Comparison of ENCODE assay signal across 21 mouse cellular contexts in the genomic region with DNA sequence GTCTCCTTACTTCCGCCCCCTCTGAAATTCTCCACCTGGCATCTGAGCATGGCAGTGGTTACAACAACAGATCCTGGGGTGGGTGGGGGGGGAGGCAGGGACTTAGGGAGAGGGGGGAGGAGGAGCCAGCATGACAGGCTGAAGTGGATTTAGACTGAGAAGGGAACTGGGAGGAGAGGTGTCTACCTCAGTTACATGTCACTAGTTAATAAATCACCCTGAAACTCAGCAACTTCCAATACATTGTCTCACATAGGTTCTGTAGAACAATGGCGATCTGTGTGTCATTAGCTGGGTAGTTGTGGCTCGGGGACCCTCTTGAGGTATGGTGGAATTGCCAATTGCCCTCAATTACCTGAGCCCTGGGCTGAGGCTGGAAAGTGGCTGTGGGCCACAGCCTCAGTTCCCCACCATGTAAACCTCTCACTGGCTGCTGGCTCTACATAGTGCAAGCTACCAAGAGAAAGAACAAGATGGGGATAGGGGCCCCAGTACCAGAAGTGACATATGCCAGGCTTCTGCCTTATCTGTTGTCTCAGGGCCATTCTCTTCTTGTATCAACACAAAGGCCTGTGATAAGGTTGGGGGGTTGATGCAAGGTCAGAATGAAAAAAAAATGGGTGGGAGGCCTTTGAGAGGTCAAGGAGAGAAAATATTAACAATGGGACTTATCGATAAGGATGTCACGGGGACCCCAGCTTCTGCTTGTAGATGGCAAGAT. TPM values are rescaled to one million over a fixed set of nuclear protein-coding genes. Genes with fewer than 3 reads are reported as not detected.
A peak's percentile ranks its signal among the peaks of the same experiment; 100 is the strongest.
DNase-seq lines count a peak whose midpoint lies in the region; ATAC-seq lines count a peak whose summit lies in the region.
"Had no signal": no experiment of that assay in that cellular context is flagged by ENCODE, and none has a peak within 500 bp of the region (broad histone marks: within the 10 kb centered on the region; RNA-seq: fewer than 3 reads in every experiment).

No protein-coding gene starts in this region.

- H3K36me3 ChIP-seq in heart, embryonic 11.5 days (ENCODE audit: control insufficient read depth, insufficient read depth, low read length): no peaks in the 10 kb centered on the region
- H3K36me3 ChIP-seq in liver, embryonic 11.5 days (ENCODE audit: control insufficient read depth, insufficient read depth, low read length): no peaks in the 10 kb centered on the region
- H3K36me3 ChIP-seq in liver, embryonic 13.5 days: no peaks in the 10 kb centered on the region

- intact Hi-C loops in heart, postnatal 25 days (cut with DNase I): no loop called here

- H3K4me1 ChIP-seq in heart, embryonic 11.5 days (ENCODE audit: control insufficient read depth, insufficient read depth, low read length): peaks cover 25% of the 10 kb centered on the region
- peaks cover 30% of the 10 kb centered on the region for H3K4me1 ChIP-seq in liver, embryonic 11.5 days (replicated peaks; ENCODE audit: control insufficient read depth, insufficient read depth, low read length)
- H3K4me1 ChIP-seq in liver, embryonic 13.5 days (replicated peaks): peaks cover 64% of the 10 kb centered on the region

- H3K4me3 ChIP-seq in heart, embryonic 11.5 days (ENCODE audit: low read depth, low read length): no peak overlapping the region
- H3K4me3 ChIP-seq in liver, embryonic 11.5 days (ENCODE audit: low read depth, low read length): no peak overlapping the region
- H3K4me3 ChIP-seq in liver, embryonic 13.5 days (replicated peaks): no peak overlapping the region; the same call in 1 of the 2 replicates
- H3K4me3 ChIP-seq: gastrocnemius, adult 2 months had no signal

- no peaks in the 10 kb centered on the region for H3K9me3 ChIP-seq in heart, embryonic 11.5 days (replicated peaks; ENCODE audit: control insufficient read depth, low read length)
- H3K9me3 ChIP-seq in liver, embryonic 11.5 days (ENCODE audit: control insufficient read depth, low read length): no peaks in the 10 kb centered on the region
- H3K9me3 ChIP-seq in liver, embryonic 13.5 days (replicated peaks): no peaks in the 10 kb centered on the region

- no peak for DNase-seq in heart, postnatal 25 days (ENCODE audit: low spot score)
- no peak for DNase-seq in liver, embryonic 11.5 days (ENCODE audit: low spot score)
- no peak for DNase-seq in liver
- DNase-seq in liver, embryonic 13.5 days: no peak
- DNase-seq in spleen, adult 18-20 months: no peak
- no peak for DNase-seq in cerebellum, postnatal 14 days
- DNase-seq: adrenal gland, postnatal 25 days; cerebellum, adult 11 months; cerebellum, postnatal 25 days; embryo, embryonic 11 days; forebrain, postnatal 0 days; gastrocnemius, adult 2 months; kidney, adult 8-10 months; lung, adult 2 months; right cerebral cortex, adult 18-20 months; thymus, postnatal 14 days had no signal

- ATAC-seq in heart, embryonic 11.5 days (replicated peaks; ENCODE audit: insufficient number of reproducible peaks, low FRiP score, low TSS enrichment): peak; percentile 77; the same call in 1 of the 2 replicates
- peak; percentile 83 for ATAC-seq in liver, embryonic 11.5 days (replicated peaks; ENCODE audit: low FRiP score)
- ATAC-seq in liver, embryonic 13.5 days (ENCODE audit: low read depth): peak; percentile 82
- ATAC-seq: forebrain, postnatal 0 days; hindbrain, postnatal 0 days had no signal

- 47% methylated on average over 5 of the region's 5 CpGs for WGBS in heart, embryonic 11.5 days (ENCODE audit: insufficient replicate concordance)
- WGBS in liver, embryonic 11.5 days: 55% methylated on average over 5 of the region's 5 CpGs
- 34% methylated on average over 5 of the region's 5 CpGs for WGBS in liver, embryonic 13.5 days (ENCODE audit: insufficient replicate concordance)

- peak overlapping the region; percentile 46; the same call in 1 of the 2 replicates for H3K9ac ChIP-seq in heart, embryonic 11.5 days (ENCODE audit: low read depth, low read length)
- peak overlapping the region; percentile 0; the same call in 1 of the 2 replicates for H3K9ac ChIP-seq in liver, embryonic 11.5 days (ENCODE audit: low read depth, low read length)
- H3K9ac ChIP-seq in liver, embryonic 13.5 days: peak overlapping the region; percentile 22; the same call in 1 of the 2 replicates
- H3K9ac ChIP-seq: forebrain, postnatal 0 days had no signal

- peak overlapping the region; percentile 46 for H3K27ac ChIP-seq in heart, embryonic 11.5 days (ENCODE audit: low read depth, low read length)
- peak overlapping the region; percentile 68 for H3K27ac ChIP-seq in liver, embryonic 11.5 days (ENCODE audit: low read depth, low read length)
- peak overlapping the region; percentile 74 for H3K27ac ChIP-seq in liver, embryonic 13.5 days
- H3K27ac ChIP-seq: gastrocnemius, adult 2 months; hindbrain, postnatal 0 days had no signal

- peaks cover 17% of the 10 kb centered on the region for H3K27me3 ChIP-seq in heart, embryonic 11.5 days (ENCODE audit: control insufficient read depth, insufficient read depth, low read length)
- no peaks in the 10 kb centered on the region for H3K27me3 ChIP-seq in liver, embryonic 11.5 days (replicated peaks; ENCODE audit: control insufficient read depth, insufficient read depth, low read length)
- peaks cover 15% of the 10 kb centered on the region for H3K27me3 ChIP-seq in liver, embryonic 13.5 days

- peak overlapping the region; percentile 27 for H3K4me2 ChIP-seq in heart, embryonic 11.5 days
- peak overlapping the region; percentile 43 for H3K4me2 ChIP-seq in liver, embryonic 11.5 days
- H3K4me2 ChIP-seq in liver, embryonic 13.5 days: peak overlapping the region; percentile 47

RNA-seq across cellular contexts. Expression of gene Dnaaf1, which starts 5.6 kb away (rescaled TPM):
- polyA plus RNA-seq in heart, embryonic 11.5 days (2014; fragmentation: Nextera tagmentation; extraction: Ambion mirVana): 0.26 and 0.38 TPM in 2 replicates
- total RNA-seq in heart, postnatal 25 days (2021): not detected
- polyA plus RNA-seq in liver, embryonic 11.5 days (2014; fragmentation: Nextera tagmentation; extraction: Ambion mirVana): 0.11 and 0.23 TPM in 2 replicates
- 0.05 and 0.07 TPM in 2 replicates for polyA plus RNA-seq in liver, embryonic 13.5 days (2015; fragmentation: Nextera tagmentation; extraction: Ambion mirVana)
- total RNA-seq: forebrain, postnatal 0 days; gastrocnemius, adult 2 months; granulocyte monocyte progenitor cell, adult 5-6 weeks; hematopoietic stem cell, adult 5-6 weeks; hindbrain, postnatal 0 days had no signal
- polyA plus RNA-seq: neural tube, embryonic 11.5 days had no signal

RNA-seq across cellular contexts. Expression of gene Hsdl1, which starts 5.6 kb away (rescaled TPM):
- 36.3 and 37.3 TPM in 2 replicates for polyA plus RNA-seq in heart, embryonic 11.5 days (2014; fragmentation: Nextera tagmentation; extraction: Ambion mirVana)
- 10 to 100 TPM; 18.7 to 20.1 TPM for total RNA-seq in heart, postnatal 25 days (2021)
- polyA plus RNA-seq in liver, embryonic 11.5 days (2014; fragmentation: Nextera tagmentation; extraction: Ambion mirVana): 40.4 and 42.2 TPM in 2 replicates
- 18.5 and 19.8 TPM in 2 replicates for polyA plus RNA-seq in liver, embryonic 13.5 days (2015; fragmentation: Nextera tagmentation; extraction: Ambion mirVana)

RNA-seq across cellular contexts. Expression of gene Mbtps1, which starts 22.1 kb away (rescaled TPM):
- 63.6 and 80.5 TPM in 2 replicates for polyA plus RNA-seq in heart, embryonic 11.5 days (2014; fragmentation: Nextera tagmentation; extraction: Ambion mirVana)
- total RNA-seq in heart, postnatal 25 days (2021): 10 to 100 TPM; 39.8 to 40.3 TPM
- polyA plus RNA-seq in liver, embryonic 11.5 days (2014; fragmentation: Nextera tagmentation; extraction: Ambion mirVana): 68.6 and 73.0 TPM in 2 replicates
- 27.7 and 32.1 TPM in 2 replicates for polyA plus RNA-seq in liver, embryonic 13.5 days (2015; fragmentation: Nextera tagmentation; extraction: Ambion mirVana)

RNA-seq across cellular contexts. Expression of gene Taf1c, which starts 24.4 kb away (rescaled TPM):
- polyA plus RNA-seq in heart, embryonic 11.5 days (2014; fragmentation: Nextera tagmentation; extraction: Ambion mirVana): 7.1 and 8.0 TPM in 2 replicates
- 1 to 10 TPM; 2.9 to 4.2 TPM for total RNA-seq in heart, postnatal 25 days (2021)
- 13.9 and 16.5 TPM in 2 replicates for polyA plus RNA-seq in liver, embryonic 11.5 days (2014; fragmentation: Nextera tagmentation; extraction: Ambion mirVana)
- 6.6 and 6.8 TPM in 2 replicates for polyA plus RNA-seq in liver, embryonic 13.5 days (2015; fragmentation: Nextera tagmentation; extraction: Ambion mirVana)

RNA-seq across cellular contexts. Expression of gene Adad2, which starts 31.9 kb away (rescaled TPM):
- not detected in 2 replicates for polyA plus RNA-seq in heart, embryonic 11.5 days (2014; fragmentation: Nextera tagmentation; extraction: Ambion mirVana)
- not detected for total RNA-seq in heart, postnatal 25 days (2021)
- polyA plus RNA-seq in liver, embryonic 11.5 days (2014; fragmentation: Nextera tagmentation; extraction: Ambion mirVana): not detected in 2 replicates
- not detected in 2 replicates for polyA plus RNA-seq in liver, embryonic 13.5 days (2015; fragmentation: Nextera tagmentation; extraction: Ambion mirVana)
- total RNA-seq: adrenal gland, postnatal 25 days; forebrain, postnatal 0 days; gastrocnemius, adult 2 months; granulocyte monocyte progenitor cell, adult 5-6 weeks; hematopoietic stem cell, adult 5-6 weeks had no signal
- polyA plus RNA-seq: lung, adult 2 months; neural tube, embryonic 11.5 days had no signal
